Mouse (Mus musculus) retina, embryonic 14.5 days (tissue): ENCODE results near the gene F2rl3.

Experiments used
- DNase-seq: peaks from one replicate; pipeline ENCODE4 v3.0.0-alpha.2; 2015; ENCODE audit warnings: low spot score

The F2rl3 gene

GRCm38 (mm10) chr8:72765696-72766095 lies 4.0 kb downstream of the F2rl3 start:
- no peak for DNase-seq

- DNase-seq: peak; percentile 8
Observed at GRCm38 (mm10) chr8:72766777-72767176, 5.1 kb downstream of the F2rl3 start.

GRCm38 (mm10) chr8:72777797-72778196 lies 16.1 kb downstream of the F2rl3 start:
- DNase-seq: no peak

DNA sequence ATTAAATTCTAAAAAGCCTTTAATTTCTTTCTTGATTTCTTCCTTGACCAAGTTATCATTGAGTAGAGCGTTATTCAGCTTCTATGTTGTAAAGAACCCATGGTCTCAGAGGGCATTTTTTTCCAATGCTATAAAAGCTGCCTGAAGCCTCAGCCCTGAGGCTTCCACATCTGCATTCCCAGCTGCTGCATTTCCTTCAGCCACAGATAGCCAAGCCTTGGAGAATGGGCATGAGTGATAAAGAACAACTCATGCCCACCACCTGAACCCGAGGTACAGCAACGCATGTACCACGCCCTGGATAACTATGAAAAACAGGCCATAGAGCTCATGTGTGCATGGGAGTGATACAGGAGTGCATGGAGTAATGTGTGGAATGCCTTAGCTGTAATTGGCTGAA lies 19.0 kb downstream of the F2rl3 start:
- DNase-seq: no peak

DNA sequence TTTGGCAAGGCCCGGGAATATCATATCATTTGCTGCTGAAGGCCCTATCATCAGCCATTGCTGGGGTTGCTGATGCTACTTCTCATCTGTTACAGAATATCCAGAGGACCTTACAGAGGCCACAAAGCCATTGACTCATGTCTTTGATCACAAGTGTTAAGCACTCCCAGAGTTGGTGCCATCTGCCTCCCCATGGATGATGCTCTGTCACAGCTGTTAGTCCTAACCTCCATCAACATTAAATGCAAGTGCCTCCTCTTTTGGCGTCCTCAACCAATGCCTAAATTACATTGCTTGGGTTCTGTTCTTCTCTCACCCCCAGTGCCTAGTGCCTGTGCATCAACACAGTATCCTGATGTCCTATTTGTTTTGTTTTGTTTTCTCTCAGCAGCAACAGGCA lies 39.9 kb downstream of the F2rl3 start:
- DNase-seq: no peak

GRCm38 (mm10) chr8:72812690-72813089 lies 51.0 kb downstream of the F2rl3 start:
- DNase-seq: no peak
